Mouse (Mus musculus) intestine, postnatal 0 days (tissue): ENCODE results near the gene Aqp2. TPM values are rescaled to one million over a fixed set of nuclear protein-coding genes. Genes with fewer than 3 reads are reported as not detected.

Source experiments
- ATAC-seq: fragments of 200-750 bp; cut with Nextera tagmentation; 2 replicates; pipeline ENCODE4 v1.8.0; 2017; ENCODE audit warnings: mild to moderate bottlenecking, moderate TSS enrichment, moderate library complexity
- H3K27ac ChIP-seq: fragments of 300-500 bp; sonication (generic); 2 replicates; pipeline ENCODE4 v1.5.1; 2014; ENCODE audit warnings: mild to moderate bottlenecking, low read depth, low read length, moderate library complexity
- H3K27me3 ChIP-seq: fragments of 300-500 bp; sonication (generic); replicated peaks from 2 replicates; pipeline ENCODE4 v1.6.1; 2014; ENCODE audit warnings: low read length, mixed read lengths; ENCODE audit not compliant: control insufficient read depth, insufficient read depth
- H3K36me3 ChIP-seq: fragments of 300-500 bp; sonication (generic); 2 replicates; pipeline ENCODE4 v1.6.1; 2014; ENCODE audit warnings: mild to moderate bottlenecking, moderate library complexity; ENCODE audit not compliant: control insufficient read depth, insufficient read depth
- H3K4me1 ChIP-seq: fragments of 300-500 bp; sonication (generic); replicated peaks from 2 replicates; pipeline ENCODE4 v1.6.1; 2014; ENCODE audit warnings: antibody characterized with exemption, low read length, mixed read lengths; ENCODE audit not compliant: control insufficient read depth, insufficient read depth
- H3K4me2 ChIP-seq: fragments of 300-500 bp; sonication (generic); replicated peaks from 2 replicates; pipeline ENCODE4 v1.6.1; 2014; ENCODE audit warnings: low read depth, mild to moderate bottlenecking, moderate library complexity
- H3K4me3 ChIP-seq: fragments of 300-500 bp; sonication (generic); 2 replicates; pipeline ENCODE4 v1.5.1; 2014; ENCODE audit warnings: low read depth, low read length
- H3K9ac ChIP-seq: fragments of 300-500 bp; sonication (generic); 2 replicates; pipeline ENCODE4 v1.6.1; 2014; ENCODE audit warnings: mild to moderate bottlenecking, low read depth, low read length
- H3K9me3 ChIP-seq: fragments of 300-500 bp; sonication (generic); 2 replicates; pipeline ENCODE4 v1.6.1; 2016; ENCODE audit warnings: mixed run types; ENCODE audit not compliant: control insufficient read depth
- CTCF ChIP-seq: sonication (generic); IDR thresholded peaks from 2 replicates; pipeline ENCODE4 v1.5.1; 2016; ENCODE audit warnings: low read depth, mild to moderate bottlenecking, control low read depth, antibody characterized with exemption, moderate library complexity
- polyA plus RNA-seq: library from polyadenylated mRNA; unstranded; fragments of >200 nt; fragmentation: Nextera tagmentation; extraction: Ambion mirVana; gene quantifications from 2 replicates; pipeline ENCODE4 v1.2.1, GENCODE M21; 2015

The Aqp2 gene
- polyA plus RNA-seq, 1 experiment from 2014 or later = not detected

DNA sequence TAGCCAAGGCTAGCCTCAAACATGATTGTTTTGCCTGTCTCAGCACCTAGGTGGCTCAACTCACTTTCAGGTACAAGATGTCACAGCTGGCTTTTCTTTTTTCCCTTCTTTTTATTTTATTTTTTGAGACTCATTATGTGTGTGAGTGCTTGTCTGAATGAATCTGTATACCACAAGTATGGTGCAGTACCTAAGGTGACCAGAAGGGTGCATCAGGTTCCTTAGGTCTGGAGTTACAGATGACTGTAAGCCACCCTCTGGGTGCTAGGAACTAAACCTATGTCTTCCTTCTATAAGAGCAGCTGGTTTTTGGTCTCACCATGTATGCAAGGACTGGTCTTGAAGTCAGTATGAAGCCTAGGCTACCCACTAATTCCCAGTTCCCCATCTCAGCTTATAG is 52.8 kb downstream of the Aqp2 start:
- H3K36me3 ChIP-seq = peaks cover 79% of the 10 kb centered on the region
- no peaks in the 10 kb centered on the region for H3K27me3 ChIP-seq
- no peak overlapping the region for H3K4me2 ChIP-seq
- H3K4me3 ChIP-seq = no peak overlapping the region
- no peak overlapping the region for H3K9ac ChIP-seq
- H3K4me1 ChIP-seq = no peaks in the 10 kb centered on the region
- H3K27ac ChIP-seq = no peak overlapping the region
- no peak for ATAC-seq
- H3K9me3 ChIP-seq = no peaks in the 10 kb centered on the region
- TF ChIP-seq CTCF = peak; percentile 57

Other genes with a start within 250 kb of the Aqp2 start
- 5.6 and 5.9 TPM in 2 replicates for gene Fmnl3, start 208.6 kb upstream of the Aqp2 start, polyA plus RNA-seq
- 1,126 and 1,190 TPM in 2 replicates for gene Tmbim6, start 186.2 kb upstream of the Aqp2 start, polyA plus RNA-seq
- gene Nckap5l, start 121.3 kb upstream of the Aqp2 start, polyA plus RNA-seq = 1.8 and 2.1 TPM in 2 replicates
- gene Bcdin3d, start 104.3 kb upstream of the Aqp2 start, polyA plus RNA-seq = 12.6 and 13.2 TPM in 2 replicates
- 1.5 and 1.6 TPM in 2 replicates for gene Faim2, start 50.9 kb upstream of the Aqp2 start, polyA plus RNA-seq
- 0.14 TPM in 1 of 2 replicates, not detected in the other for gene Aqp5, start 11.7 kb downstream of the Aqp2 start, polyA plus RNA-seq
- gene Aqp6, start 22.3 kb downstream of the Aqp2 start, polyA plus RNA-seq = not detected in 2 replicates
- gene Racgap1, start 72.6 kb downstream of the Aqp2 start, polyA plus RNA-seq = 23.2 and 25.7 TPM in 2 replicates
- 1.4 and 2.1 TPM in 2 replicates for gene Asic1, start 91.3 kb downstream of the Aqp2 start, polyA plus RNA-seq
- 13.2 and 13.3 TPM in 2 replicates for gene Smarcd1, start 123.1 kb downstream of the Aqp2 start, polyA plus RNA-seq
- 1.2 and 3.0 TPM in 2 replicates for gene Gm17349, start 126.4 kb downstream of the Aqp2 start, polyA plus RNA-seq
- gene Gpd1, start 138.5 kb downstream of the Aqp2 start, polyA plus RNA-seq = 124 and 136 TPM in 2 replicates
- 298 and 301 TPM in 2 replicates for gene Cox14, start 146.6 kb downstream of the Aqp2 start, polyA plus RNA-seq
- 18.7 and 19.2 TPM in 2 replicates for gene Cers5, start 193.8 kb downstream of the Aqp2 start, polyA plus RNA-seq